Mouse (Mus musculus): ENCODE measurements around the gene Actr2.

The Actr2 gene

DNA sequence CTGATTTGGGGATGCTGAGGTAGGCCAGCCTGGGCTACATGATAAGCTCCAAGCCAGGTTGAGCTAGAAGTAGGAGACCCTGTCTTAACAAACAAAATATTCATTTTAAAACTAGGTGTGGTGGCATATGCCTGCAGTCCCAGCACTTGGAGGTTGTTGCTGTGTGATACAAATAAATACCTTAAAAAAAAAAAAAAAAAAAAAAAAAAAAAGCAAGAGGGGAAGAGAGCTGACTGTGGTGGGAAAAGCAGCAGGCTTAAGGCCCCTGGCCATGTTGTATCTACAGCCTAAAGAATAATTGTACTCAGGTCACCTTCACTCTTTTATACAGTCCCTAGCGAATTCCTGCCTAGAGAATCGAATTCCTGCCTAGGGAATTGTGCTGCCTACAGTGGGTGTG, 93.8 kb downstream of the Actr2 start:
- POLR2A ChIA-PET: interaction anchor here in 3 of 4 experiments (0.5 to 3.1 kb wide), 14 partner anchors 10 to 189 kb away, joined by 3 to 20 read pairs (median 4); partner anchors contain the start of gene Spred2 (in 1 of the 3)
- CTCF ChIA-PET: interaction anchor here in 1 of 4 experiments (0.6 kb wide), 1 partner anchor 184 kb away, joined by 3 read pairs; no protein-coding TSS in a partner anchor

DNA sequence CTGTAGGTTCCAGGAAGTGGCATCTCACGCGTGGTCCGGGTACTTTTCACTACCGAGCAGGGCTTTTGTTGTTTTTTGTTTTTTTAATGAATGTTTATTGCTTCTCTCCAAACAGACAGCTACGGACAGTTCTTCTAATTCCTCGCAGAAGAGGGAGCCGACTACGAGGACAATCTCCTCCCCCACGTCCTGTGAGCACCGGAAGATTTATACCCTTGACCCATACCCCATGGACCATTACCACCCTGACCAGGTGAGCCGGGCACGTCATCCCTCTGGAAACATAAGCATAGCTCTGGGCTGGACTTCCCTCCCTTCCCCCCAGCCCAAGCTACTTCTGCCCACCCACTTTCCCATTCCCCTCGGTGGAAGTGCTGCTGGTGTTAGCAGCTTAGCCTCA, 94.8 kb downstream of the Actr2 start:
- ChIA-PET POLR2A (interaction anchor here in 3 of 4 experiments (0.6 to 3.1 kb wide), 15 partner anchors 9 to 188 kb away, joined by 3 to 20 read pairs (median 3); no protein-coding TSS in a partner anchor), CTCF (no interaction called here)

DNA sequence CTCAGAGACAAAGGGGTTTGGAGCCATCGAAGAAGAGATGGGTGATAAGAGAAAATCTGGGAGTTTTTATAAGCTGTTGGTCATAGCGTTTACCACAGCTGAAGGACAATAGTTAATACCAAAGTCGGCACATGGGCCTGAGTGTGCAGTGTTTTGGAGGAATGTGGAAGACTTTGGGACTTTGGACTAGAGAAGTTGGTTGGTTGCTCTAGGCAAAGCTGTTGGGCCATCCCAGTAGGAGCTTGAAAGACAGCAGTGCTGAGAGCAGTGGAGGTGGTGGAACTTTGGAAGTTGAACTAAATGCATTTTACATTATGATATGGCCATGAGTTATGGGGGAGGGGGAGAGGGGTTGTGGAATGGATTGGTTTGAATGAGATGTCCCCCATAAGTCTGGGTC, 99.3 kb downstream of the Actr2 start:
- POLR2A ChIA-PET: interaction anchor here in 2 of 4 experiments (0.6 to 1.7 kb wide), 10 partner anchors 13 to 164 kb away, joined by 3 to 5 read pairs (median 4); no protein-coding TSS in a partner anchor

More for the DNA sequence above, 99.3 kb downstream of the Actr2 start:
- CTCF ChIA-PET: no interaction called here
